Mouse (Mus musculus) erythroid progenitor cell, adult 5-6 weeks (primary cell): Measurements from ENCODE around the gene Ap3s2. TPM values are rescaled to one million over a fixed set of nuclear protein-coding genes. Genes with fewer than 3 reads are reported as not detected.

Experiments
- ATAC-seq: replicated peaks from 2 replicates; pipeline ENCODE4 v1.8.0; 2016; ENCODE audit warnings: moderate number of reproducible peaks, mild to moderate bottlenecking, moderate TSS enrichment, inconsistent platforms; ENCODE audit not compliant: poor library complexity, low FRiP score, severe bottlenecking
- total RNA-seq, 2 experiments: library from RNA; stranded (forward) in 1 of 2; stranded (reverse) in 1 of 2; fragments of 150-400 nt in 1 of 2; fragments of 186-747, 209-891 nt in 1 of 2; gene quantifications; 2 replicates each; pipeline versions ENCODE4 v1.2.3 to v1.2.4; 2015 to 2017; ENCODE audit warnings: low replicate concordance in 2 of 2

Ap3s2 gene
- total RNA-seq (2015; ENCODE audit: low replicate concordance) (6.7 and 6.8 TPM in 2 replicates), total RNA-seq (2017; ENCODE audit: low replicate concordance) (1.5 and 1.9 TPM in 2 replicates)

DNA sequence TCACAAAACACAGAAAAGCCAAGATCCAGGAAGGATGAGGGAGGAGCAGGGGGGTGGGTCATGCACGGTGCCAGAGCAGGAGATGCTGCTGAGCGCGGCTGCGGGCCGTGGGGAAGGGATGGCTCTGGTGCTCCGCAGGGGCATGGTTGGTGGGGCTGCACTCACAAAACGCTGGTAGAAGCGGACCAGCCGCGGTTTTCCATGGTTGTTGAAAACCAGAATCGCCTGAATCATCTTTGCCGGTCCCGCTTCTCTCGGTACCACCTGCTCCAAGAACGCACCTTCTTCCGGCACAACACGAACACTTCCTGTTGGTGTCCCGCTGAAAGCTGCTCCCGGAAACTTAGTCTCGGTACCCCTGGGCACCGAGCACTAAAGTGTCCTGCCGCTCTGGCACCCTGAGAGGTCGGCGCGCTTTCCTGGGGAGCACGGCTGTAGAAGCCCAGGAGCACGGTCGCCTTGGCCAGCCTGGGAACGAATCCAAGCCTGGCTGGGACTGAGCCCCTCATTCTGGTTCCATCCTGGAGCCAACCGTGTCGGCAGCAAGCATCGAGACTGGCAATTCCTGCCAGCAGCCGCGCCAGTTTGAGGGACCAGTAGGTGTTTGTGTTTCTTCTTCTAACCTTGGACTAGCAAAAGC is at the start of gene Ap3s2:
Ap3s2 (minus strand) TSS at position 306 of the 640 bp plus-strand sequence.
- ATAC-seq = peak; percentile 96

DNA sequence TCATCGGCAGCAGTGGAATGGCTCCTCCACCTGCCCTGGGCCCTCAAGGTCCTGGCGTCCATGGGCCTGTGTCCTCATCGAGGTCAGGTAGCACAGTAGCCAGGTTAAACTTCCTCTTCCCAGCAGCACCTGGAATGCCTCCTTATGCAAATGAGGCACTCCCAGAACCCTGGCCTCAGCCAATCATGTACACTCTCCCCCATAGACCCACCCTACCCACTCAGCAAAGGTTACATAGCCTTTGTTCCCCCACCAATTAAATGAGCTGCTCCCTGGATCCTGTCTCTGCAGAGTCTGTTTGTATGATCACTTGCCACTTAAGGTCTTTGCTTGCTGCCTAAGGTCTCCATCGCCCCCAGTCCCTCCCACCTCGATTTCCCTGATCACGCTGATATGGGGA is 47.9 kb upstream of the Ap3s2 start:
- ATAC-seq = no peak

DNA sequence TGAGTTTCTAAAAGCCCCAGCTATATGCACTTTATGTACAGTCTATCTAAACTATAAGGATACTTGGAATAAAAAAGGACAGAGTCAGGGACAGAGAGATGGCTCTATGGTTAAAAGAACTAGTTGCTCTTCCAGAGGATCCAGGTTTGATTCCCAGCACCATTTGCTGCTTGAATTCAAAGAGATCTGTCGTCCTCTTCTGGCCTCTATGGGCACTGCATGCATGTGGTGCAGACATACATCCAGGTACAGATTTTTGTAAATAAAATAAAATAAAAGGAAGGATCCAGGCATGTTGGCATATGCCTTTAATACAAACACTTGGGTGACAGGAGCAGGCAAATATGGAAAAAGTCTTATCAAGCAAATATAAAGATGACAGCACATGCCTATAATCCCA is 41.2 kb upstream of the Ap3s2 start:
- no peak for ATAC-seq

- no peak for ATAC-seq
These were observed 35.7 kb upstream of the Ap3s2 start for GRCm38 (mm10) chr7:79956131-79956530.

GRCm38 (mm10) chr7:79954890-79955289 is 34.4 kb upstream of the Ap3s2 start:
- no peak for ATAC-seq

- no peak for ATAC-seq
These were observed 30.6 kb upstream of the Ap3s2 start for GRCm38 (mm10) chr7:79951038-79951437.

DNA sequence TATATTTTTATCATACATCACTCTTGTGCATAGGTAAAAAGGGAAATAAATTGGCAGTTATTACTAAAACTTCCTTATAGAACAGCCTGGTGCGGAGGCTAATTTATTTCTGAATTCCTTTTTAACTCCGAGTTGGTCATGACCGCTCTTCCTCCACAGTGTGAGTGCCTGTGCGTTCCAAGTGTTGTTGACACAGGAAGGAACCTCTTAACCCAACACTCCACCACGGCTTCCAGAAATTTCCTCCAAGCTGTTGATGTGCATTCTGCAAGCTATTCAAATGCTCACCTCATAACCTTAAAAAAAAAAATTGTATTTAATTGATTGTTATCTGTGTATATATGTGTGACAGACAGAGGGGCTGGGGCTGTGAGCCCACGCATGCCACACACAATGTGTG is 29.8 kb upstream of the Ap3s2 start:
- ATAC-seq = no peak

DNA sequence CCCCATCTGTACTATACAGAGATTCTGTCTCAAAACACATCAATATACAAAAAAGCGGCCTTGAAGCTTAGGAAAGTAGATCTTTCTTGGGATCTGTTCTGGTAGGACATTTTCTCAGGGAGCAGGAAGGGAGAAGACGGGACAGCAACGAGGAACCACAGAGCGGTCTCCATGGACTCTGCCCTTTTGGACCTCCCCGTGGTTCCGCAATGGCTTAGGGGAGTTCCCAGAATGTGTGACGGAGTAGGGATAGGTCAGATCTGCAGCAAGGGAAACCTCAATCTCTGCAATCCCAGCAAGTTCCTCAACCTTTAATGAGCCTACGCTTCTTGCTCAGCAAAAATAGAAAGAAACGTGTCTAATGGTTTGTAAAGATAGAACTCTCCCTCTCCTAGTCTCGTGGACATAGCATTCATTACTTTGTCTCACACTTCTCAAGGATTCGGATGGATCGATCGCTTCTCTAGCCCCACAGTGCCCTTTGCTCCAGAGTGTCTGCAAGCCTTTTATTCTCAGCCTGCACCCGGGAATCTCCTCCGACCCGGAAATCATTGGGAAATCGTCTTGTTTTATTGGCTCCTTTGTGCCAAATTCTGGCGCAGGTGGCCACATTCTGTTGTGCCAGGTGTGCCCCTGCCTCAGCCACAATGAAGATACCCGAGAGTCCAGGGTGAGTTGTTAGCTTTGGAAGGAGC is 15.2 kb upstream of the Ap3s2 start:
- no peak for ATAC-seq

DNA sequence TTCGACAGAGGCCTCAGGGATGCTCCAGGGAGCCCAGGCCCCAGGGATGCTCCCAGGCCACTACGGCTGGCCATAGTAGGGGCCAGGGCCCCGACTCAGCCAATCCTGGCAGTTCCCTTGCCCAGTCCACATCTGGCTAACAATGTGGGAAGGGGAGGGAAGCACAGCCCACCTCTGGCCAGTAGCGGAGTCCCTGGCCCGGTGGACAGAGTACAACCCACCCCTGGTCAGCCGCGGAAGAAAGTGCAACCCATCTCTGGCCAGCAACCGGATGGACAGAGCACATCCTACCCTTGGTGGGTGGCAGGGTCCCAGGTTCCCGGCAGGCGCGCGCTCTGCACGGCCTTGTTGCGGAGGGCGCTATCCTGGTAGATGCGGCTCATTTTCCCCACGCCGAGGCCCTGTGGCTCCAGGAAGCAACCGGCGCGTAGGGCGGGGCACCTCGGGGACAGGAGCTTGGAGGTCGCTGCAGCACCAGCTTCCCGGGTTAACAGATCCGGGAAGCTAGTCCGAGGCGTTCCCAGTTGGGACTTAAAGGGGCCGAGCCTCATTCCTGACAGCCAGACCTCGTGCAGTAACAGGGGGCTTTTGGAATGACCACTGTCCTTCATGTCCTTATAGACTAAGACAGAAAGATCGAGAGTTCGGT is 14.5 kb upstream of the Ap3s2 start, which contains the start of gene Arpin:
Arpin (minus strand) TSS at position 498 of the 649 bp plus-strand sequence.
- ATAC-seq = no peak

DNA sequence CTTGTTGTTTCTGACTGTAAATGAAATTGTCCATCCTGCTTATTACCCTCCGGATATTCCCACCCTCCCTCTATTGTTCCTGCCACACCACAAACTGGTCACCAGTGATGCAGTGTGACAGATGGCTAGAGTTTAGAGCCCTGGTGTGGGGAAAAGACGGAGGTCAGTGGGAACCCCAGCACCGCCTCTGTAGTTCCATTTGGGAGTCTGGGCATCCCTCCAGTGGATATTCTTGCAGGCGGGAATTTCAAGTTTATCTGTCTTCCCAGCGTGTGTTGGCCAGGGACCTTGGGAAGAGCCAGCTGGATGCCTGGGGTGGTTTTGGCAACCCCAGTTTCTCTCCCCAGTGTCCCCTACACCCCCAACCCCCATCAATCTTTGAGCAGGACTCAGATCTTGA is 14.0 kb upstream of the Ap3s2 start:
- no peak for ATAC-seq

DNA sequence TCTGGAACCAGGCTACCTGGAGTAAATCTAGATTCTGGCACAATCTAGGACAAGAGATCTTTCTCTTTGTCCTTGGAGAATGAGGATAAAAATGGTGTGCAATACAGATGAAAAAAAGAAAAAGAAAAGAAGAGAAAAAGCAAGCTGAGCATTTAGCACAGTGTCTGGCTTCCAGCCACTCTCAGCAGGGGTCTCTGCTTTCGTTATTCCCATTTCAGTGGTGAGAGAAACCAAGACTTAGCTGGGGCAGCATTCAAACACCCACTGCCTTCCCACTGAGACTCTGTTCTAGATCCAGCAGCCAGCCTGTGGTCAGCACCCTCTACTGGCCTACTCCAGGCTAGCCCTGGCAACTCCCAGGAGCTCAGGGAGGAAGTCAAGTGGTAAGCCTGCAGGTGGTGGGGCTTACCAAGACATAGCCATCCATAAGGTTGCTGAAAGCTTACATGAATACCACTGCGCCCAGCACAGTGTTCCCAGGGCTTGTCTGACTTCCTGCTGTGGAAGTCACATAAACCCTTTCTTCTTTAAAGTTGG is 8.1 kb upstream of the Ap3s2 start:
- ATAC-seq = no peak

GRCm38 (mm10) chr7:79914556-79914955 is 5.9 kb downstream of the Ap3s2 start:
- no peak for ATAC-seq

GRCm38 (mm10) chr7:79907356-79907755 is 13.1 kb downstream of the Ap3s2 start:
- ATAC-seq = no peak

- ATAC-seq = no peak
These were observed 13.5 kb downstream of the Ap3s2 start for GRCm38 (mm10) chr7:79906914-79907313.

DNA sequence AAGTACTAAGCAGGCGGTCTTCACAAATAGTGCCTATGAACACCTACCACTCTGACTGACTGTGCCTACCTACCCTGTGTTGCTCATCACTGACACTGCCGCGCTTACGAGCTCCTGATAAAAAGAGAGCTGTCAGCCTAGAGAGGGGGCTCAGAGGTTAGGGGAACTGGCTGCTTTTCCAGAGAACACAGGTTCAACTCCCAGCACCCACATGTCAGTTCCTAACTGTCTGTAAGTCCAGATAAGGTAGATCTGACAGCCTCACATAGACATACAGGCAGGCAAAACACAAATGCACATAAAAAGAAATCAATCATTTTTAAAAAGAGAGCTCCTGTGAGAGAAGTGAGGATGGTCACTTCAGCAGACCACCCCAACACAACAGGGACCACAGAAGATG is 15.3 kb downstream of the Ap3s2 start:
- ATAC-seq = no peak

- ATAC-seq = no peak
These were observed 17.2 kb downstream of the Ap3s2 start for GRCm38 (mm10) chr7:79903160-79903792.

DNA sequence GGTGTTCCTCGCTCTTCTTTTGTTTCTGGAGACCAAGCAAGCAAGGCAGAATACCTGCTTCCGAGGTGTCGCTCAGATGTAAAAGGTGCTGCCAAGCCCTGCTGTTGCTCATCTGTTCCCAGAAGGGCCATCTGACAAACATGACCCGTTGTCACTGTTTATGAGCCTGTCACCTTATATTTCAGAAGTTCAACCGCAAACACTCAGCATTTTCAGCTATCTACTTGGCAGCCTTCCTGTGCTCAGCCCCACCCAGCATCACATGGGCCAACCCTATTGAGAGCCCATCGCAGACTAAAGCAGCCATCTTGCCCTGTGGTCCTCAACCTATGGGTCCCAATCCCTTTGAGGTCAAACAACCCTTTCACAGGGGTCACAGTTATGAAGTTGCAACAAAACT is 19.7 kb downstream of the Ap3s2 start:
- peak; percentile 88 for ATAC-seq

DNA sequence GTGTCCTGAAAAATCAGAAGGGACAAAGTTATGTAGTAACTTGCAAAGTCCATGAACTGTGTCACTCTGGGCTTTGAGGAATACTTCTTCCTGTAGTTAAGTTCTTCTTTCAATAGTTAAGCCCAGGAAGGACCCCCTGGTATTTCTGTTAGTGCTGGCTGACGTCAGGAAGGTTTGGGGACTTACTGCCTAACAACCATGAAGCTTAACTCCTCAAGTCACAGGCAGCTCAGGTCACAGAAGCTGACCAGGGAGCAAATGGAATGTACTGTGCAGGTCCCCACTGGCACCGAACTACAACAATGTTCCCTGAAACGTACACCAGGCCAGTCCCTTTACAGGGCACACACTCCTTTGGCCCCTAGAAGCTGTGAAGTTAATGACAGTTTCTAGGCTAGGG is 25.2 kb downstream of the Ap3s2 start:
- no peak for ATAC-seq

DNA sequence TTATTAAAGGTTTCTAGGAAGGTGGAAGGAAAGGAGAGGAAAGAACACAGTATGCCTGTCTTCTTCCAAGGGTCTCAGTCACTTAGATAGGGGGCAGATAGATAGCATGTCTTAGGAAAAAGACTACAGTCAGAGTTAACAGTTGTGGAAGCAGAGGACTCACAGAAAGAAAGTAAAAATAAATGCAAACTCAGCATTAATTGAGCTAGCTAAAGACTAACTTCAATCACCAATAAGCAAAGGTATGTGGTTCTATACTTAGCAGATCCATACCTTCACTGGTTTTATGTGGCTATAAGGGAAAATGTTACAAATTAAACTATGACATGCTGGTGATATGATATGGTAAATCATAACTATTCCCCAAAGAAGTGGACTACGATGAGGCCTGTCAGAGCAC is 25.7 kb downstream of the Ap3s2 start:
- no peak for ATAC-seq
